Mouse (Mus musculus) embryo, embryonic 9.5 days (tissue): ENCODE measurements around the gene Gm21854.
"Not testable (repeated sequence)": the region's sequence is repeated elsewhere in the genome, so short reads cannot be mapped to it uniquely, and the experiment has no call there.

ENCODE experiments used
- DNase-seq: peaks from one replicate; pipeline ENCODE4 v3.0.0-alpha.2; 2017; ENCODE audit errors: extremely low spot score

Gene Gm21854

DNA sequence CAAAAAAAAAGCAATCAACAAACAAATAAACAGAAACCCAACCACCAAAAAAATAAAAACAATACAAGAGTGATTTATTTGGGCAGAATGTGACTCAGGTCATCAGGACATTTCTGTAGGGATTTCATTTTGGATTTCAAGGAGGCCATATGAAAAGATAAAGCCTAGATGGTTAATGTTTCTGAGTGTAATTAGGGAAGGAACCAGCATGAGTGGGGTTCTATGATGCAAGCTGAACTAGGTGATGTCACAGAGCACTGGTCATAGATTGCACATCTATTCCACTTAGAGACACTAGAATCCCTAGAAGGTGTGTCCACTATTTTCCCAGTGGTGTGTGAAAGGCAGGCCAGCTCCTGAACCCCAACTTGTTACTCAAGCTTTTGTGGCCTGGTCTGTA lies at the start of gene Gm21854:
Gene Gm21854, plus strand, starts transcription at position 301 of the 400 bp plus-strand sequence.
- DNase-seq, result not testable (repeated sequence)
